Mouse (Mus musculus): ENCODE results near the gene Gm20388. TPM values are rescaled to one million over a fixed set of nuclear protein-coding genes. Genes with fewer than 3 reads are reported as not detected.

Gene Gm20388
- total and polyA plus RNA-seq, 2 experiments from 2014 or later = 17.3 TPM; not detected in 1

DNA sequence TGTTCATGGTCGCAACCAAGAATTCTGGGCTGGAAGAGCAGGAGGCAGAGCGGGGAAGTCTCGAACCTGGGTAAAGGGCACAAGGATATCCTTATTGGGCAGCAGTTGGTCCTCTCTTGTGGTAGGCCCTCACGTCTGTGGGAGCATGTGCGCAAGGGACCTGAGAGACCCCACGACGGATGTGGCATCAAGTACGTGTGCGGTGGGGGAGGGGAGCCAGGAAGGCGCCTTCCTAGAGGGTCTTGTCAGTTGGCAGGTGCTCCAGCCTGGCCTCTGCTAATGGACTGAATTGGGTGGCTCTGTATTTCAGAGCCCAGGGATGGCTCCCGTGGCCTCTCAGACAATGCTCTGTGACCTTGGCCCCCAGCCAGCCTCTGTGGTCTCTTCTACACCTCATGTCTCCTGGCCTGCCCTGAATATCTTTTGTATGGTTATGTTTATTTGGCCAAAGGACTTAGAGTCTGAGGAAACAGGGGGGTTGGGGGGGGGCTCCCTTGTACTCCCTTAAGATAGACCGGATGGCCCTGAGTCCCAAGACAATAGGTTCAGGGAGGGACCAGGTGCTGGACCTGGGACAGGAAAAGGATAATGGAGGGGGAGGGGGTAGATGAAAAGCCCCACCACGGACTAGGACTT lies 563.2 kb downstream of the Gm20388 start:
- H3K4me1 ChIP-seq (ENCODE audit: control insufficient read depth, insufficient read depth) = peaks cover 28% of the 10 kb centered on the region
- WGBS = 64% methylated on average over 13 of the region's 13 CpGs
- H3K9ac ChIP-seq (replicated peaks; ENCODE audit: low read depth, low read length) = no peak overlapping the region

DNA sequence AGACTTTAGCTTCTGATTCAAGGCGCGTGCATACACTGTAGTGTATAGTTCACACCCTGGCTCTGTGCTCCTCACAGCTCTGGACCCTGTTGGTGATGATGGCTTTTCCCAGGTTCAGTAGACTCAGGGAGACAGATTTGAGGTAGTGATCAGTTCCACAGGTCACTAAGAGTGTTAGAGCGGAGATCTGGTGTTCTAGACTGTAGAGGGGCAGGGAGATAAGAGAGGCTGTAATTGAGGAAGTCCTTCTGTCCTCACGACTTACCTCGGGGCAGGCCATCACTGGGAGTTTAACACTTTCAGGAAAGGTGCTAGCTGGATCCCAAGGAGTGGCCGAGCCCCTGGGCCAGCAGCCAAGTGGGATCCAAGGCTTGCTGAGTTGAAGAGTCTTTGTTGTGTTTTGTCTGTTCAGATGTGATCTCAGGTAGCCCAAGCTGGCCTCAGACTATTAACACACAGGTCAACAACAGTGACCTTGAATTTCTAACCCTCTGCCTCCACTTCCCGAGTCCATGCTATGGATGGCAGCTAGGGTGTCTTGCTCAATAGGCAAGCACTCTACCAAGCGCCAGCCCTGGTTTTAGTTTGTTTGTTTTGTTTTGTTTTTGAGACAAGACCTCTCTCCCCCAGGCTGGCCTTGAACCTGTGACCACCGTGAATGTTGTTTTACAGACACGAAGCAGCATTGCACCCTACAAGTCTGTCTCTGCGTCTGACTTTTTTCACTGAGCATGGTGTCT lies 564.0 kb downstream of the Gm20388 start:
- Histone ChIP-seq H3K4me2 (ENCODE audit: low read depth, low read length) (no peak overlapping the region), H3K9ac (replicated peaks; ENCODE audit: low read depth, low read length) (no peak overlapping the region), H3K36me3 (replicated peaks; ENCODE audit: control insufficient read depth, insufficient read depth, low read length) (no peaks in the 10 kb centered on the region), H3K9me3 (replicated peaks; ENCODE audit: control insufficient read depth, low read length) (no peaks in the 10 kb centered on the region), H3K4me3 (ENCODE audit: low read depth, low read length) (no peak overlapping the region), H3K4me1 (ENCODE audit: control insufficient read depth, insufficient read depth) (peaks cover 28% of the 10 kb centered on the region), H3K27me3 (ENCODE audit: control insufficient read depth, insufficient read depth, low read length) (no peaks in the 10 kb centered on the region), H3K27ac (ENCODE audit: low read depth) (peak overlapping the region; percentile 16)
- no peak for ATAC-seq (ENCODE audit: insufficient read depth, low read depth)
- 67% methylated on average over 11 of the region's 11 CpGs for WGBS
- no peak for DNase-seq (ENCODE audit: low spot score)
- TF ChIP-seq EP300 (IDR thresholded peaks at IDR 0.05; ENCODE audit: low read depth) (no peak), CTCF (IDR thresholded peaks at IDR 0.05; ENCODE audit: low read depth) (no peak)

More for the DNA sequence above, 563.2 kb downstream of the Gm20388 start:
- Histone ChIP-seq H3K27ac (ENCODE audit: low read depth) (no peak overlapping the region), H3K9me3 (replicated peaks; ENCODE audit: control insufficient read depth, low read length) (no peaks in the 10 kb centered on the region), H3K4me2 (ENCODE audit: low read depth, low read length) (no peak overlapping the region), H3K36me3 (replicated peaks; ENCODE audit: control insufficient read depth, insufficient read depth, low read length) (no peaks in the 10 kb centered on the region), H3K4me3 (ENCODE audit: low read depth, low read length) (no peak overlapping the region), H3K27me3 (ENCODE audit: control insufficient read depth, insufficient read depth, low read length) (no peaks in the 10 kb centered on the region)
- ATAC-seq (ENCODE audit: insufficient read depth, low read depth) = peak; percentile 66
- TF ChIP-seq CTCF (IDR thresholded peaks at IDR 0.05; ENCODE audit: low read depth) (no peak), EP300 (IDR thresholded peaks at IDR 0.05; ENCODE audit: low read depth) (peak; percentile 86; the same call in 1 of the 2 replicates)
- no peak for DNase-seq (ENCODE audit: low spot score)

DNA sequence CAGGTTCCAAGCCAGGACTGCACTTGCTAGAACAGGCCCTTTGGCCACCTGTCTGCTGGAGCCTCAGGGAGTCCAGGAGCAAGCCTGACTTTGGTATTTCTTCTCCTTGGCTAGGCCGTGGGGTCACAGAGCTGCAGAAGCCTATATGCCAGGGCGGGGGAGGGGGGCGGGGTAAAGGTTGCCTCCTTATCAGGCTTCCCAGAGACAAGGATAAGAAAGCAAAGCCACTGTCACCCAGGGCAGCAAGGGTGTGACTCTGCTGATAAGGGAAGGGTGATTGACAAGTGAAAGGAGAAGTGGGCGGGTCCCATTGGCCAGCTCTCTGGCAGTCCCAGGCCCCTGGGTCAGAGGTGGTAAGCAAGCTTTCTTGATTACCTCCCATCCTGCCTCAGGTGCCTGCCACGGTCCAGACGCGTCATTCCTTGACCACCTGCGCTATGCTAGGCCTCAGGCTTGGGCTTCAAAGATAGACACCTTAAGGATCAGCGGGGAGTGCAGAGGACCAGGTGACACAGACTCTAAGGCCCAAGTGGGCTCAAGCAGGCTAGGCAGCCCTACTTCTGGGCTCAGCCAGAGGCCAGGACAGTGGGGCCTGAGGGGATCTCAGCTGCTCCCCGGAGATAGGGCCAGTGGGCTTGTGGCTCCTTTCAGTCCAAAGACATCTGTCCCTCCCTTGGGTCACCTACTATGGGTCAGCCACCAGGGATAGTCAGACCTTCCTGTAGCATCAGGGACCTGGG lies 565.0 kb downstream of the Gm20388 start:
- no peak for DNase-seq (ENCODE audit: low spot score)
- TF ChIP-seq CTCF (IDR thresholded peaks at IDR 0.05; ENCODE audit: low read depth) (no peak), EP300 (IDR thresholded peaks at IDR 0.05; ENCODE audit: low read depth) (no peak)
- WGBS = 56% methylated on average over 10 of the region's 10 CpGs
- no peak overlapping the region for H3K4me3 ChIP-seq (ENCODE audit: low read depth, low read length)
- no peaks in the 10 kb centered on the region for H3K27me3 ChIP-seq (ENCODE audit: control insufficient read depth, insufficient read depth, low read length)
- peak; percentile 45; the same call in 1 of the 2 replicates for ATAC-seq (ENCODE audit: insufficient read depth, low read depth)
- no peak overlapping the region for H3K27ac ChIP-seq (ENCODE audit: low read depth)
- no peaks in the 10 kb centered on the region for H3K36me3 ChIP-seq (replicated peaks; ENCODE audit: control insufficient read depth, insufficient read depth, low read length)
- no peaks in the 10 kb centered on the region for H3K9me3 ChIP-seq (replicated peaks; ENCODE audit: control insufficient read depth, low read length)
- no peak overlapping the region for H3K9ac ChIP-seq (replicated peaks; ENCODE audit: low read depth, low read length)
- H3K4me1 ChIP-seq (ENCODE audit: control insufficient read depth, insufficient read depth) = peaks cover 28% of the 10 kb centered on the region
- H3K4me2 ChIP-seq (ENCODE audit: low read depth, low read length) = no peak overlapping the region

DNA sequence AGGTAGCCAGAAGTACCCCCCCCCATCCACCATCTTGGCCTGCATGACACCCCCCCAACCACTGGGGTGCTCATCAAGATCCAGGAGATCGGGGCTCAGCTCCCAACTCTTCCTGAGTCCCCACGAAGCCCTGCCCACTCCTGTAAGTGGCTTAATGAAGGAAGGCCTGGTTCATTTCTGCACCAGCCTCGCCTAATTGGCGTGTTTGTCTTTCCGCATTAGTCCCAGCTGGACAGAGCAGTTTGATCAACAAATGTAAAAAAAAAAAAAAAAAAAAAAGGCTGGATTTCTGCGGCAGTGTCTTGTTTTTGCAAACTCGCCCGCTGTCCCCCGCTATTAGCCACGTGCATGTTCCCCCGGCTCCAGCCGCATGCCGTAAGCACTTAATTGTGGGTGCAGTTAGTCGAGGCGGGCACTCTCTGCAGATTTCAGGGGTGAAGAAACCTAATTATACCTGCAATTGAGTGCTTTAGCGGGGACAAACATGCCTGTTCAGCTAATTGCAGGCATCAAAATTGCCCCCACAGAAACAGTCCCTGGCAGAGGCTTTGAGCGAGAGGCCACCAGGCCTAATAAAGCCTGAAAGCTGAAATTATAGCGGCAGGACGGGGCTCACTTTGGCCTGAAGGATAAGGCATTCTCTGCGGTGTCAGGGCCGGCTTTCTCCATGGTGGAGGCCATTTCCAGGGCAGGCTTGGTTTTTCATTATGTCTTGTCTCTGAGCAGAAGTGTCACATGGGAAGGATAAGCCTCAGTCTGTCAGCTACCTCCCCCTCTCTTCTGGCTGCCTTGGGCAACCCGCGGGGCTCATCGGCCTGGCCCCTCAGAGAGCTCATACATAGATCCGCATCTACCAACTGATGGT lies 566.3 kb downstream of the Gm20388 start:
- no peaks in the 10 kb centered on the region for H3K36me3 ChIP-seq (replicated peaks; ENCODE audit: control insufficient read depth, insufficient read depth, low read length)
- no peaks in the 10 kb centered on the region for H3K27me3 ChIP-seq (ENCODE audit: control insufficient read depth, insufficient read depth, low read length)
- H3K4me2 ChIP-seq (ENCODE audit: low read depth, low read length) = no peak overlapping the region
- no peaks in the 10 kb centered on the region for H3K9me3 ChIP-seq (replicated peaks; ENCODE audit: control insufficient read depth, low read length)
- ATAC-seq (ENCODE audit: insufficient read depth, low read depth) = no peak
- TF ChIP-seq EP300 (IDR thresholded peaks at IDR 0.05; ENCODE audit: low read depth) (no peak), CTCF (IDR thresholded peaks at IDR 0.05; ENCODE audit: low read depth) (no peak)
- no peak overlapping the region for H3K27ac ChIP-seq (ENCODE audit: low read depth)
- H3K9ac ChIP-seq (replicated peaks; ENCODE audit: low read depth, low read length) = no peak overlapping the region
- no peak overlapping the region for H3K4me3 ChIP-seq (ENCODE audit: low read depth, low read length)
- H3K4me1 ChIP-seq (ENCODE audit: control insufficient read depth, insufficient read depth) = peaks cover 20% of the 10 kb centered on the region
- DNase-seq (ENCODE audit: low spot score) = no peak
- WGBS = 87% methylated on average over 25 of the region's 25 CpGs

DNA sequence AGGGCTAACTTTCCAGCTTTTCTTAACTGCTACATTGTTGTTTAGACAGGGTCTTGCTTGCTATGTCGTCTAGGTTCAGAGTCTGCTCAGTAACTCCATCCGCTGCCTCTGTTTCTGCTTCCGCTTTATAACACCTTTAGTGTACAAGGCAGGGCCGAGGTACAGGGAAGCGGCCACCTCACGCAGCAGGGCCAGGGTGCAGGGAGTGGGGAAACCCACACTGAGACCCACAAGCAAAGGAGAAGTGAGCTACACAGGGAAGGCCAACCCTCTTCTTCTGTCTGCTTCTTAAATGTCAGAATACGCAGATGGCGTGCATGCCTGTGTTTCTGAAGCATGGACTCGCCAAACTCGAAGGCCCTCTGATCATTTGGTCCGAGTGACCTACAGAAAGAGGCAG lies 568.1 kb downstream of the Gm20388 start:
- ATAC-seq (ENCODE audit: insufficient read depth, low read depth) = no peak
- Histone ChIP-seq H3K4me2 (ENCODE audit: low read depth, low read length) (no peak overlapping the region), H3K27me3 (ENCODE audit: control insufficient read depth, insufficient read depth, low read length) (no peaks in the 10 kb centered on the region), H3K27ac (ENCODE audit: low read depth) (no peak overlapping the region), H3K9ac (replicated peaks; ENCODE audit: low read depth, low read length) (no peak overlapping the region), H3K36me3 (replicated peaks; ENCODE audit: control insufficient read depth, insufficient read depth, low read length) (no peaks in the 10 kb centered on the region), H3K4me1 (ENCODE audit: control insufficient read depth, insufficient read depth) (peaks cover 13% of the 10 kb centered on the region; the same call in 1 of the 2 replicates), H3K4me3 (ENCODE audit: low read depth, low read length) (no peak overlapping the region), H3K9me3 (replicated peaks; ENCODE audit: control insufficient read depth, low read length) (no peaks in the 10 kb centered on the region)
- TF ChIP-seq EP300 (IDR thresholded peaks at IDR 0.05; ENCODE audit: low read depth) = no peak
- TF ChIP-seq CTCF (IDR thresholded peaks at IDR 0.05; ENCODE audit: low read depth) = no peak
- no peak for DNase-seq (ENCODE audit: low spot score)
- 92% methylated on average over 11 of the region's 11 CpGs for WGBS
